Mouse (Mus musculus) myocyte (in vitro differentiated cells): ENCODE measurements at regions not wholly inside any gene's neighbourhood (a gene's known extent, or its start where the extent isn't known, plus 50 kb on each side); places are given as distances from the start of the nearest gene placed in this dataset.

ENCODE experiments used
- CEBPB ChIP-seq: IDR thresholded peaks from 2 replicates; pipeline ENCODE4 v1.6.1; 2011; ENCODE audit warnings: mild to moderate bottlenecking, moderate library complexity; ENCODE audit not compliant: poor library complexity, insufficient read depth, severe bottlenecking
- E2F4 ChIP-seq: IDR thresholded peaks from one replicate; pipeline ENCODE4 v1.6.1; 2011; ENCODE audit warnings: mild to moderate bottlenecking, control low read depth, moderate library complexity; ENCODE audit not compliant: insufficient read depth
- MAX ChIP-seq: IDR thresholded peaks from one replicate; pipeline ENCODE4 v1.6.1; 2011; ENCODE audit warnings: low read depth, mild to moderate bottlenecking, control low read depth
- MYOD1 ChIP-seq, 3 experiments: IDR thresholded peaks; one replicate each; pipeline ENCODE4 v1.6.1; 2011; ENCODE audit warnings: control low read depth in 2 of 3, low read depth in 2 of 3, mild to moderate bottlenecking in 2 of 3, moderate library complexity in 1 of 3; ENCODE audit not compliant: insufficient read length in 2 of 3, control insufficient read depth in 1 of 3
- MYOG ChIP-seq, 3 experiments: IDR thresholded peaks; one replicate each; pipeline ENCODE4 v1.6.1; 2011; ENCODE audit warnings: control low read depth in 2 of 3, low read depth in 2 of 3, mild to moderate bottlenecking in 2 of 3; ENCODE audit not compliant: insufficient read length in 2 of 3, control insufficient read depth in 1 of 3, insufficient read depth in 1 of 3
- POLR2A ChIP-seq: IDR thresholded peaks from one replicate; pipeline ENCODE4 v1.6.1; 2011; ENCODE audit warnings: low read depth, mild to moderate bottlenecking, control low read depth, moderate library complexity; ENCODE audit not compliant: insufficient read length
- POLR2AphosphoS2 ChIP-seq: IDR thresholded peaks from one replicate; pipeline ENCODE4 v1.6.1; 2011; ENCODE audit warnings: low read depth, control low read depth; ENCODE audit not compliant: insufficient read length
- REST ChIP-seq: IDR thresholded peaks from one replicate; pipeline ENCODE4 v1.6.1; 2011; ENCODE audit warnings: mild to moderate bottlenecking, control low read depth, moderate library complexity; ENCODE audit not compliant: insufficient read depth, insufficient read length
- SRF ChIP-seq: IDR thresholded peaks from one replicate; pipeline ENCODE4 v1.6.1; 2011; ENCODE audit warnings: low read depth; ENCODE audit not compliant: control insufficient read depth, insufficient read length
- TCF12 ChIP-seq: IDR thresholded peaks from one replicate; pipeline ENCODE4 v1.6.1; 2011; ENCODE audit warnings: mild to moderate bottlenecking, control low read depth; ENCODE audit not compliant: poor library complexity, insufficient read depth, severe bottlenecking
- TCF3 ChIP-seq: IDR thresholded peaks from one replicate; pipeline ENCODE4 v1.6.1; 2011; ENCODE audit warnings: low read depth, control low read depth; ENCODE audit not compliant: insufficient read length
- USF1 ChIP-seq: IDR thresholded peaks from one replicate; pipeline ENCODE4 v1.6.1; 2011; ENCODE audit warnings: low read depth, mild to moderate bottlenecking, control low read depth, moderate library complexity

DNA sequence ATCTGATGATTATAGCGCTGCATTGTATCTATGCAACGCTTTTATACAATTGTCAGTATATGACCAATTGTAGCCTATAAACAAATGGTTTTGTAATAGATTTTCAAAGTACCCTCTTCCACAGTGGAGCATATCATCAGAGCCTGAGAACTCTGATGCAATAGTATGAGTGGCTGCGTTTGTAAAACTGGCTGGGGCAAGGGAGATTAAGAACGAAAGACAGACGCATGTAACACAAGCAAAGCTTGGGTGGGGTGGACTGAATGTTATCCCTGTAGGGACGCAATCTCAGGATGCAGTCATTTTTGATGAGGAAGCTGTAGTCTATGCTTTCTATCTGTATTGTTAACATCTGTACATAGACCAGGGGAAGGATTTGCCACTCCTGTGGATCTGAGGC is 246.9 kb upstream of the Fggy start:
- no peak for TF ChIP-seq MYOD1 (IDR thresholded peaks at IDR 0.05; ENCODE audit: control insufficient read depth in 1 of 3, insufficient read length in 2 of 3, low read depth in 2 of 3)
- TF ChIP-seq POLR2AphosphoS2: no peak
- TF ChIP-seq POLR2A: no peak
- TF ChIP-seq USF1: no peak
- TF ChIP-seq MYOG (IDR thresholded peaks at IDR 0.05; ENCODE audit: control insufficient read depth in 1 of 3, insufficient read depth in 1 of 3, insufficient read length in 2 of 3, low read depth in 2 of 3): no peak
- no peak for TF ChIP-seq TCF12
- TF ChIP-seq CEBPB: no peak
- no peak for TF ChIP-seq E2F4
- no peak for TF ChIP-seq MAX
- TF ChIP-seq TCF3: no peak
- TF ChIP-seq SRF: no peak
- no peak for TF ChIP-seq REST
